Mouse (Mus musculus) kidney, adult 10 weeks (tissue): ENCODE results near the gene Eif5a2. TPM values are rescaled to one million over a fixed set of nuclear protein-coding genes. Genes with fewer than 3 reads are reported as not detected.

Experiments
- polyA plus RNA-seq: library from polyadenylated mRNA; stranded (reverse); fragments of 350-450 nt; fragmentation: Illumina TruSeq; extraction: RNeasy Lipid Tissue Mini Kit (QIAGEN cat#74804); gene quantifications from one replicate; pipeline ENCODE4 v1.2.3, GENCODE M21; 2014; ENCODE audit warnings: low read depth, low replicate concordance

Gene Eif5a2
- polyA plus RNA-seq = 12.0 TPM

GRCm38 (mm10) chr3:28780994-28781393, at the start of gene Eif5a2:
TSS of gene Eif5a2 (plus strand) at chr3:28781276.

GRCm38 (mm10) chr3:28805301-28806097, 24.4 kb downstream of the Eif5a2 start, which contains the start of gene Rpl22l1:
TSS of gene Rpl22l1 (plus strand) at chr3:28805436.

Other genes with a start within 250 kb of the Eif5a2 start
- gene Slc2a2, start 83.4 kb upstream of the Eif5a2 start, polyA plus RNA-seq = 233 TPM
- gene Rpl22l1, start 24.2 kb downstream of the Eif5a2 start, polyA plus RNA-seq = 285 TPM
- gene Gm1527, start 111.3 kb downstream of the Eif5a2 start, polyA plus RNA-seq = not detected